Mouse (Mus musculus) frontal cortex, postnatal 25 days (tissue): ENCODE results near the gene Zfp729b.

Experiments
- DNase-seq, 2 experiments: peaks; one replicate each; pipeline ENCODE4 v3.0.0; 2022; ENCODE audit warnings: low spot score in 2 of 2

Zfp729b gene

DNA sequence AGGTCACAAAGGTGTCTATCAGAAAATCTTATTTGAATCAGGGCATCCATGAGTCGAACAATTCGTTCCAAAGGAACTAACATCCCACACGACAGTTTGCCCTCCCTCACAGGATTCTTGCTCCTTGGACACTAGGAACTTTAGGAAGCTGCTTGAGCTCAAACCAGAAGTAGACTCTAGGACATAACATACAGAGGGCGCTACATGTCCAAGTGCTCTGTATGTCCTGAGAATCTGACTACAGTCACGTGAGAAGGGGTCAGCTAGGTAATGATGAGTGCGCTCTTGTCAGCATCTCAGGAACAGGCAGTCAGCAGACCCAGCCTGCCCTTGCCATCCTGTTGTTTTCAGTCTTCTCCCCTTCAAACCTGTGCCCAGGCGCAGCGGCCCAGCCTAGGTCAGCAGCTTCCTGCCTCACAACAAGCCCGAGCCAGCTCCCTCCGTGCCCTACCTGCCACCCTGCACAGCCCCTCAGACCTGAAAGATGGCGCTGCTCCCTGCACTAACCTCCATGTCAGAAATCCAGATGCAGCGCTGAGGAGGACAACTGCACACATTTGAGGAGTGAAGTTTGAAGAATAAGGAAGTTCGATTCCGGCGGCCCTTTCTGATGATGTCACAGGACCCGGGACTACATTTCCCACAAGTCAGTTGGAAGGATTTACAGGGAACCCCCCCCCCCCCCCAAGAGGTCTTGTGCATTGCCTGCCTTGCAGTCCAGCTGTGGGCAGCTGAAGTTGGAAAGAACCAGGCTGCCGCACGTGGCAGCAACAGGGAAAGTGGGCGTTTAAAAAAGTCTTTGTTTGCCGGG, at the start of gene Zfp729b:
TSS of gene Zfp729b (minus strand) at position 642 of the 811 bp plus-strand sequence.
- peak; percentile 82 to 89 for DNase-seq

DNA sequence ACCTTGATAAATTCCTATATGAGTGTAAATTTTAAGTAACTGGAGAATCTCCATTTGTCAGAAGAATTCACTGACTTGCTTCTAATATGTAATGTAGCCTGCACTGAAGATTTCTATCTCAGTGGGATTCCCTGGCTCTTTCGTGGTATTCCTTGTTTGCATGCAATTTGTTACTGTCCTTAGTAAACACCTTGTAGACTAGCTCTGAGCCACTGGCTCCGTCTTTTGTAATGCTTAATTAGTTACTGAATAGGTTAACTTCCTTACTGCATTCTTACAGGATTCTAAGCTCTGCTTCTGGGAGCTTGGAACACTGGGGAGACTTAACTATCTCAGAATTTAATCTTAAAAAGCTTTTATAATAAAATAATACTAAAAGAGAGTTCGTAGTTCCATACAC, 43.0 kb upstream of the Zfp729b start:
- no peak for DNase-seq

DNA sequence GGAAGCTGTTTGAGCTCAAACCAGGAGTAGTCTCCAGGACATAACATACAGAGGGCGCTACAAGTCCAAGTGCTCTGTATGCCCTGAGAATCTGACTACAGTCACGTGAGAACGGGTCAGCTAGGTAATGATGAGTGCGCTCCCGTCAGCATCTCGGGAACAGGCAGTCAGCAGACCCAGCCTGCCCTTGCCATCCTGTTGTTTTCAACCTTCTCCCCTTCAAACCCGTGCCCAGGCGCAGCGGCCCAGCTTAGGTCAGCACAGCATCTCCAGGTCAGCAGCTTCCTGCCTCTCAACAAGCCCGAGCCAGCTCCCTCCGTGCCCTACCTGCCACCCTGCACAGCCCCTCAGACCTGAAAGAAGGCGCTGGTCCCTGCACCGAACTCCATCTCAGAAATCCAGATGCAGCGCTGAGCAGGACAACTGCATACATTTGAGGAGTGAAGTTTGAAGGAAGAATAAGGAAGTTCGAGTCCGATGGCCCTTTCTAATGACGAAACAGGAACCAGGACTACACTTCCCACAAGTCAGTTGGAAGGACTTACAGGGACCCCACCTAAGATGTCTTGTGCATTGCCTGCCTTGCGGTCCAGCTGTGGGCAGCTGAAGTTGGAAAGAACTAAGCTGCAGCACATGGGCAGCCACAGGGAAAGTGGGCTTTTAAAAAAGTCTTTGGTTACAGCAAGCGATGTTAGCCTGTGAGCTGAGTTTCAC, 27.9 kb upstream of the Zfp729b start, which contains the start of the genes Gm49345 and Zfp729a:
TSS of gene Gm49345 (minus strand) at position 476 of the 714 bp plus-strand sequence.
TSS of gene Zfp729a (minus strand) at position 498 of the 714 bp plus-strand sequence.
- DNase-seq, result peak; percentile 64 to 77

DNA sequence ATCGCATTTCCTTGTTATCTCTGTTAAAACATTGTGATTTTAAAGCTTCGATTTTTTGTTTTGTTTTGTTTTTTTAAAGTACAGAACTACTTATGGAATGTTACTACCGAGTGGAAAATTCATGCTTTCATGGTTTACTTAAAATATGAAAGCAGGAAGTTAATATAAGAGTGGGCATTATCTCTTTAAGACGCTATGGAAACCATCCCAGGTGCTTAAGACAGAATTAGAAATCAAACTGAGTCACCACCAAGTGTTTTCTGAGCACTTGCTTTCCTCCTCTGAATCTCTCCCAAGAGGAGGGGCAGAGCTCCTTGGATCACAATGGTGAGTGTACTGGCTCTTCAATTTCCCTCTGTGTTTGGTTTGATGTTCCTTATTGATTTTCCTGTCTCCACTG, 601 bp upstream of the Zfp729b start:
- DNase-seq, result no peak

DNA sequence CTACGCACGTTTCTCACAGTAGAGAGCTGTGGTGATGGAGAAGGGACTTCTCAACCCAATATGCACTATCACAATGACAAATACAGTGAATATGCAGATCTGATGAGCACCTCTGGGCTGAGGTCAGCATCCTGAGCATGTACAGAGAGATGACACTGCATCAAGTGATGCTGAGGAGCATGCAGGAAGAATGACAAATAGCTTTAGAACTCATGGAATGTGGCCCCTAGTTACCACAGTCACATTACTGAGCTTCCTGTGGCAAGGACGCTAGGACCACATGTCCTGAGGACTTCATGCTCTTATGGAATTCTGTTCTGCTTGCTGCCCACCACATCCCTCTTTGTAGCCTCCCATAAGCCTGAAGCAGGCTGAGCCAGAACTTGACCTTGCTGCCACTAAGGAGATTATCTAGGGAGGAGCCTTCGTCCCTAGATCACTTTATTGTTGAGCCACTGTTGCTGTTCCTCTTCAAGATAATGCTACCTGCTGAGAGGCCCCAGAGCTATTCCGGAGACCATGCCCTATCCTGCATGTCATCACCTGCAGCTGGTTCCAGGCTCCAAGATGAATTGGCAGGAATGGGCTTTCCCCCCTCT, 36.8 kb downstream of the Zfp729b start:
- DNase-seq, result no peak

DNA sequence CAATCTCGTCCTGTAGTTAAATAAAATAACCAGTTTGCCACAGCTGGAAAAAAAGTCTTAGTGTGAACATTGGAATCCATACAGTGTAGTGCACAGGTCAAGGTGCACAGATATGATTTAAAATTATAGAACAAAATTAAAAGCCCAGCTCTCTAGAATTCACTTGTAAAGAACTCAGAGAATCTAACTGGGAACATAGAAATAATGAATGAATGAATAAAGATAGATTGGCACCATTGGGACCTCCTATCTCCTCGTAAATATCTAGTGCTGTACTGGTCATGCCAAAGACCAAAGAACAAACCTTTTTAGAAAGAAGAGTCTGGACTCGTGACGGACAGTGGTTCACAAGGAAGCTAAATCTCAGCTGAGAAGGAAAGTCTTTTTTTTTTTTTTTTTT, 55.8 kb downstream of the Zfp729b start, which contains the start of gene Zfp748:
TSS of gene Zfp748 (minus strand) at position 101 of the 400 bp plus-strand sequence.
- DNase-seq, result no peak

DNA sequence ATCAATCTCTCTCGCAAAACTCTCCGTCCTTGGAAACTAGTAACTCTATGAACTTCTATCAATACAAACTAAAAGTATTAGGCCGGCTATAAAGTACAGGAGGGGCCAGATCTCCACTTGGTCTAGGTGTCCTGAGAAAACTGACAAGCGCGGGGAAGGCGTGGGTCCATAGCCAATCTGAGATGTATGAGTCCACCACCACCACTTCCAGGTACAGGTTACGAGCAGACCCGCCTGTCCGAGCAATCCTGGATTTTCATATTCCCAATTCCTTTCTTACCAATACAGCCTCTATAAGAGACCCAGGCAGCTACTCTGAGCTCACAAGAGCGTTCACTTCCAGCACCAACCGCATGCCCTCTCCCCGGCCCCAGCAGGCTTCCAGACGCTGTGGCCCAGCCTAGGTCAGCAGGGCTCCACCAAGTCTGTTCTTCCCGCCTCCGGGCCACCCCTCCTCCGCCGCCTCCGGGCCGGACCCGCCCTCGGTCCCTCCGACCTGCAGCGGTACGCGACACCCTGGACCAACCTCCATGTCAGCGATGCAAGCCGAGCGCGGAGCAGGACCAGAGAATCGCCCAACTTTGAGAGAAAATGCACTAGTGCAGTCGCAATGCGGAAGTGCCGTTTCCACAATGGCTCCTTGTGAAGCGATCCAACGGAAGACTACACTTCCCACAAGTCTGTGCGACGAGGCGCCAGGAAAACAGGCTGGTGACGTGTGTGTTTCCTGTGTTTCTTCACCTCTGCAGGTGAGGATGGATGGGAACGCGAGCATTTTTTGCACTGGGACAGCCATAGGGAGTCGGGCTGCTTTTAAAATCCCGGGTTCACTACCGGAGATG, 56.8 kb downstream of the Zfp729b start:
- peak; percentile 79 to 81 for DNase-seq

DNA sequence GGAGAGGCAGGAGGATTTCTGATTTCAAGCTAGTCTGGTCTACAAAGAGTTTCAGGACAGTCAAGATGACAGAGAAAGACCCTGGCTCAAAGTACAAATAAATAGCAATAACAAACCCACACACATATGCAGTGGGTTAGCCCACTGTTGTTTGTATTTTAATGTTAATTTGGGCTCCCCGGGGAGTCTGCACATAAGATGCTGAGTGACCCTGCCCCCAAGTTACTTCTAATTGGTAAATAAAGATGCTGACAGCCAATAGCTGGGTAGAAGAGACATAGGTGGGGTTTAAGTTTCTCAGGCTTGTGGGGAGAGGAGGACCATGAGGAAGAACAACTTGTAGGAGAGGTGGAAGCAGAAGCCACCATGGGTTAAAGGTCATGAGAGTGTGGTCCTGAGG, 63.6 kb downstream of the Zfp729b start:
- no peak for DNase-seq
